Mouse (Mus musculus) forebrain, postnatal 0 days (tissue): ENCODE measurements around the gene Kctd20. TPM values are rescaled to one million over a fixed set of nuclear protein-coding genes. Genes with fewer than 3 reads are reported as not detected.
A peak's percentile ranks its signal among the peaks of the same experiment; 100 is the strongest.

ENCODE experiments used
- ATAC-seq: fragments of 200-750 bp; cut with Nextera tagmentation; 2 replicates; pipeline ENCODE4 v1.8.0; 2017; ENCODE audit warnings: mild to moderate bottlenecking, moderate library complexity
- DNase-seq: peaks from one replicate; pipeline ENCODE4 v3.0.0-alpha.2; 2015
- H3K27ac ChIP-seq: fragments of 300-500 bp; sonication (generic); 2 replicates; pipeline ENCODE4 v1.5.1; 2014; ENCODE audit warnings: low read depth, mild to moderate bottlenecking, antibody characterized with exemption, low read length, moderate library complexity, mixed read lengths
- H3K27me3 ChIP-seq: fragments of 300-500 bp; sonication (generic); 2 replicates; pipeline ENCODE4 v1.6.1; 2014; ENCODE audit warnings: mild to moderate bottlenecking, low read length, mixed read lengths; ENCODE audit not compliant: insufficient read depth
- H3K36me3 ChIP-seq: fragments of 300-500 bp; sonication (generic); 2 replicates; pipeline ENCODE4 v1.6.1; 2014; ENCODE audit warnings: mild to moderate bottlenecking, moderate library complexity; ENCODE audit not compliant: insufficient read depth
- H3K4me1 ChIP-seq: fragments of 300-500 bp; sonication (generic); 2 replicates; pipeline ENCODE4 v1.6.1; 2014; ENCODE audit warnings: antibody characterized with exemption; ENCODE audit not compliant: insufficient read depth
- H3K4me2 ChIP-seq: fragments of 300-500 bp; sonication (generic); 2 replicates; pipeline ENCODE4 v1.6.1; 2014; ENCODE audit warnings: low read depth, mild to moderate bottlenecking, moderate library complexity
- H3K4me3 ChIP-seq: fragments of 300-500 bp; sonication (generic); 2 replicates; pipeline ENCODE4 v1.5.1; 2014; ENCODE audit warnings: low read depth, low read length, mixed read lengths
- H3K9ac ChIP-seq: fragments of 300-500 bp; sonication (generic); 2 replicates; pipeline ENCODE4 v1.6.1; 2014; ENCODE audit warnings: mild to moderate bottlenecking
- H3K9me3 ChIP-seq: fragments of 300-500 bp; sonication (generic); 2 replicates; pipeline ENCODE4 v1.6.1; 2016; ENCODE audit warnings: low read length
- CTCF ChIP-seq: sonication (generic); IDR thresholded peaks from 2 replicates; pipeline ENCODE4 v1.5.1; 2016; ENCODE audit warnings: antibody characterized with exemption, control low read depth, low read depth
- WGBS: fragments of 180-500 bp; shearing (Covaris S2); extraction: QIAGEN DNeasy Blood & Tissue Kit; methylation state at CpG from one replicate; pipeline ENCODE4 v1.1.7; 2014; 5-methylcytosine and 5-hydroxymethylcytosine counted together
- polyA plus RNA-seq: library from polyadenylated mRNA; unstranded; fragments of >200 nt; fragmentation: Nextera tagmentation; extraction: Ambion mirVana; gene quantifications from 2 replicates; pipeline ENCODE4 v1.2.1, GENCODE M21; 2015
- total RNA-seq: library from RNA; depleted of rRNA; stranded (reverse); fragments of >200 nt; gene quantifications from 2 replicates; pipeline ENCODE4 v1.2.3, GENCODE M21; 2014

Gene Kctd20
- total and polyA plus RNA-seq, 2 experiments from 2014 or later, result 72.9 to 77.3 TPM

DNA sequence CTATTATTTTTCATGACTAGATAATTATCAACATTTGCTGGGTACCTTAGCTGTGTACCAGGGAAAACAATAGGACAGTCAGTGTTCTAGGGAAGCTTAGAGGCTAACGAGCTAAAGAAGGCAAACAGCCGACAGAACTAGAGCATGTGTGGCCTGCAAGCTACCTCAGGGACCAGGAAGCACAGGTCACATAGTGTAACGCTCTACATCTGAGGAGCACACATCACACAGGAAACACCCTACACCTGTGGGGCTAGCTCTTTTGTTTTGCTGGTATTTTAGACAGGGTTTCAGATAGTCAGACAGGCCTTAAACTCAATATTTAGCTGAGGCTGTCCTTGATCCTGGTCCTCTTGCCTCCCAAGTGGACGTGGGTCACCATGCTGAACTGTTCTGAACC is 42.9 kb downstream of the Kctd20 start:
- Histone ChIP-seq H3K27ac (no peak overlapping the region), H3K9me3 (no peaks in the 10 kb centered on the region), H3K4me3 (no peak overlapping the region), H3K4me2 (no peak overlapping the region), H3K27me3 (no peaks in the 10 kb centered on the region), H3K4me1 (no peaks in the 10 kb centered on the region), H3K9ac (no peak overlapping the region), H3K36me3 (peaks cover 30% of the 10 kb centered on the region)
- ATAC-seq, result no peak
- TF ChIP-seq CTCF, result no peak
- WGBS, result 79% methylated on average over 4 of the region's 4 CpGs
- no peak for DNase-seq

- ATAC-seq, result no peak
- no peak for TF ChIP-seq CTCF
- Histone ChIP-seq H3K4me1 (peaks cover 6% of the 10 kb centered on the region), H3K36me3 (peaks cover 25% of the 10 kb centered on the region), H3K9me3 (no peaks in the 10 kb centered on the region), H3K27ac (no peak overlapping the region), H3K9ac (no peak overlapping the region), H3K27me3 (no peaks in the 10 kb centered on the region), H3K4me2 (no peak overlapping the region), H3K4me3 (no peak overlapping the region)
- 91% methylated on average over 6 of the region's 6 CpGs for WGBS
- no peak for DNase-seq
These were observed 48.7 kb downstream of the Kctd20 start for GRCm38 (mm10) chr17:29000465-29000864.

DNA sequence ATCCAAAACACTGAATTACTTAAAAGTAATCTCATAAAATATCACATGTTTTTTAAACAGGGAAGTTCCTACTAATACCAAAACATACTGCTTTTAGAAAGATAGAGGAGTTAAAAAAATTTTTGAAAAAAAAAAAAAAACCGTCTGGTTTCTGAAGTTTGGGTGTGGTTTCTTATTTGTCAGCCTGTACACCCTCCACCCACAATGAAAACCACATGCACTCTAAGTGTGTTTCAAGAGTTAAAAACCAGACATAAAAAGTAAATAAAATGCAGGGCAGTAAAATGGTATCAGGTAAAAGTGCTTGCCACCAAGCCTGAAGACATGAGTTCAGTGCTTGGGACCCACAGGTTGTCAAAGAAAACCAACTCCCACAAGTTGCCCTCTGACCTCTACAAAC is 52.0 kb downstream of the Kctd20 start:
- Histone ChIP-seq H3K4me3 (no peak overlapping the region), H3K4me1 (peaks cover 8% of the 10 kb centered on the region), H3K27me3 (no peaks in the 10 kb centered on the region), H3K36me3 (peaks cover 15% of the 10 kb centered on the region), H3K9me3 (no peaks in the 10 kb centered on the region), H3K9ac (no peak overlapping the region), H3K4me2 (no peak overlapping the region), H3K27ac (no peak overlapping the region)
- WGBS, result 71% methylated on average over 1 of the region's 1 CpGs
- no peak for DNase-seq
- no peak for ATAC-seq
- TF ChIP-seq CTCF, result no peak

- no peaks in the 10 kb centered on the region for H3K9me3 ChIP-seq
- no peak for TF ChIP-seq CTCF
- WGBS, result 92% methylated on average over 3 of the region's 3 CpGs
- no peak overlapping the region for H3K4me3 ChIP-seq
- no peak for DNase-seq
- no peaks in the 10 kb centered on the region for H3K27me3 ChIP-seq
- no peak overlapping the region for H3K4me2 ChIP-seq
- H3K4me1 ChIP-seq, result peaks cover 8% of the 10 kb centered on the region
- ATAC-seq, result no peak
- peaks cover 7% of the 10 kb centered on the region for H3K36me3 ChIP-seq
- no peak overlapping the region for H3K27ac ChIP-seq
- no peak overlapping the region for H3K9ac ChIP-seq
These were observed 53.3 kb downstream of the Kctd20 start for GRCm38 (mm10) chr17:29005002-29005401.

DNA sequence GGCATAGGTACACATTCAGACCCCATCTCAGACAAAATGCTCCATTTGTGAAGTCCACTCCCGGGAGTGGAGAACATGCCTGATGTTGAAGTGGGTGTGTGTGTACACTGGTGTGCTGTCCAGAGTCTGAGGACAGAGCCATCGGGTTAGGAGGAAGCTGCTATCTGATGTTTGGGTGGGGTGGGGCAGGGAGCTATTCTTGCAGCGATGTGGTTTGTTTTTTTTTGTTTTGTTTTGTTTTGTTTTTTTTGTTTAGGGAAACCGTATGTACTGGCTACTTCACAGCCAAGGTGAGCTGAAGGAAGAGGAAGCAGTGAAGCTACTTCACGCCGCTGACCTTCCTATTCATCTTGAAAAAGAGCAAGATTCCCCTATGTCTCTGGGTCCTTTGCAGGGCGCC is 55.1 kb downstream of the Kctd20 start:
- TF ChIP-seq CTCF, result no peak
- Histone ChIP-seq H3K4me3 (peak overlapping the region; percentile 96), H3K9me3 (no peaks in the 10 kb centered on the region), H3K9ac (peak overlapping the region; percentile 82), H3K4me1 (peaks cover 8% of the 10 kb centered on the region), H3K27me3 (no peaks in the 10 kb centered on the region), H3K36me3 (no peaks in the 10 kb centered on the region), H3K4me2 (peak overlapping the region; percentile 68), H3K27ac (no peak overlapping the region)
- WGBS, result 8% methylated on average over 7 of the region's 7 CpGs
- no peak for DNase-seq
- ATAC-seq, result no peak

DNA sequence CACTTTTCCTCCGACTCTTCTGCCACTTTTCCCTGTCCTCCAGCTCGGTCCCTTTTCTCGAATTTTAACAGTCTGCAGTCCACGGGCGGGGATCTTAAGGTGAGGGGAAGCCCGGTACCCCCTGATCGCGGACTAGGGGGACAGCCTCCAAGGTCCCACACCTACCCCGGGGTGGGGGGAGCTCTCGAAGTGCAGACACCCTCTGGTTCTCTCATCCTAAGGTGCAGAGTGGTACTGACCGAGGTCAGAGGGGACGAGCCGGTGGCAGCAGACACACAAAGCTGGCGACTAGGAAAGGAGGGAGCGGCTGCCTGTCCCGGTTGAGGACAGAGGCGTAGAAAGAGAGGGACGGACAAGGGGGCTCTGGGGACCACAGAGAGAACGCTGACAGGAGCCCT is 55.5 kb downstream of the Kctd20 start:
- no peak for ATAC-seq
- TF ChIP-seq CTCF, result no peak
- 0% methylated on average over 19 of the region's 19 CpGs for WGBS
- Histone ChIP-seq H3K27ac (peak overlapping the region; percentile 90), H3K27me3 (no peaks in the 10 kb centered on the region), H3K9ac (peak overlapping the region; percentile 82), H3K36me3 (no peaks in the 10 kb centered on the region), H3K4me2 (peak overlapping the region; percentile 68), H3K4me3 (peak overlapping the region; percentile 96), H3K9me3 (no peaks in the 10 kb centered on the region), H3K4me1 (peaks cover 8% of the 10 kb centered on the region)
- peak; percentile 22 for DNase-seq

- Histone ChIP-seq H3K4me3 (peak within 1 kb of the TSS; percentile 96), H3K27me3 (no peaks in the 10 kb centered on the region), H3K27ac (peak within 1 kb of the TSS; percentile 90), H3K36me3 (no peaks in the 10 kb centered on the region), H3K4me2 (peak within 1 kb of the TSS; percentile 68), H3K9ac (peak within 1 kb of the TSS; percentile 82), H3K9me3 (no peaks in the 10 kb centered on the region), H3K4me1 (peaks cover 8% of the 10 kb centered on the region)
- peak; percentile 91 for ATAC-seq
- no peak for TF ChIP-seq CTCF
- WGBS, result 3% methylated on average over 59 of the region's 65 CpGs
- peak; percentile 93 for DNase-seq
These were observed 56.0 kb downstream of the Kctd20 start, which contains the start of gene Stk38 for GRCm38 (mm10) chr17:29007641-29008325. Gene Stk38 (minus strand): TSS chr17:29007995.
